Mouse (Mus musculus) forebrain, embryonic 11.5 days (tissue): ENCODE data around the gene Ptprcap. TPM values are rescaled to one million over a fixed set of nuclear protein-coding genes. Genes with fewer than 3 reads are reported as not detected.
"Not testable (repeated sequence)": the region's sequence is repeated elsewhere in the genome, so short reads cannot be mapped to it uniquely, and the experiment has no call there.

ENCODE experiments used
- ATAC-seq: fragments of 200-750 bp; cut with Nextera tagmentation; replicated peaks from 2 replicates; pipeline ENCODE4 v1.8.0; 2017; ENCODE audit warnings: moderate TSS enrichment; ENCODE audit not compliant: low FRiP score
- DNase-seq: peaks from one replicate; pipeline ENCODE4 v3.0.0-alpha.2; 2017; ENCODE audit warnings: low spot score
- H3K27ac ChIP-seq: fragments of 300-500 bp; sonication (generic); 2 replicates; pipeline ENCODE4 v1.5.1; 2014; ENCODE audit warnings: low read depth, low read length
- H3K27me3 ChIP-seq: fragments of 300-500 bp; sonication (generic); 2 replicates; pipeline ENCODE4 v1.6.1; 2014; ENCODE audit warnings: mild to moderate bottlenecking, low read length, mixed read lengths; ENCODE audit not compliant: control insufficient read depth, insufficient read depth
- H3K36me3 ChIP-seq: fragments of 300-500 bp; sonication (generic); 2 replicates; pipeline ENCODE4 v1.6.1; 2014; ENCODE audit warnings: mild to moderate bottlenecking, low read length, moderate library complexity, mixed read lengths; ENCODE audit not compliant: control insufficient read depth, insufficient read depth
- H3K4me1 ChIP-seq: fragments of 300-500 bp; sonication (generic); replicated peaks from 2 replicates; pipeline ENCODE4 v1.6.1; 2014; ENCODE audit warnings: low read length, mixed read lengths; ENCODE audit not compliant: control insufficient read depth, insufficient read depth
- H3K4me2 ChIP-seq: fragments of 300-500 bp; sonication (generic); 2 replicates; pipeline ENCODE4 v1.6.1; 2014; ENCODE audit warnings: low read depth, mild to moderate bottlenecking, low read length, moderate library complexity, mixed read lengths; ENCODE audit not compliant: severe bottlenecking
- H3K4me3 ChIP-seq: fragments of 300-500 bp; sonication (generic); 2 replicates; pipeline ENCODE4 v1.5.1; 2014; ENCODE audit warnings: low read depth, low read length
- H3K9ac ChIP-seq: fragments of 300-500 bp; sonication (generic); 2 replicates; pipeline ENCODE4 v1.6.1; 2014; ENCODE audit warnings: low read length
- H3K9me3 ChIP-seq: fragments of 300-500 bp; sonication (generic); 2 replicates; pipeline ENCODE4 v1.6.1; 2016; ENCODE audit warnings: low read length, mixed read lengths; ENCODE audit not compliant: control insufficient read depth
- WGBS: fragments of 180-500 bp; shearing (Covaris S2); extraction: QIAGEN DNeasy Blood & Tissue Kit; methylation state at CpG from one replicate; pipeline ENCODE4 v1.1.7; 2014; 5-methylcytosine and 5-hydroxymethylcytosine counted together
- polyA plus RNA-seq: library from polyadenylated mRNA; unstranded; fragments of >200 nt; fragmentation: Nextera tagmentation; extraction: Ambion mirVana; gene quantifications from 2 replicates; pipeline ENCODE4 v1.2.1, GENCODE M21; 2014

Ptprcap gene
- polyA plus RNA-seq, 1 experiment from 2014 or later: 0.96 TPM

DNA sequence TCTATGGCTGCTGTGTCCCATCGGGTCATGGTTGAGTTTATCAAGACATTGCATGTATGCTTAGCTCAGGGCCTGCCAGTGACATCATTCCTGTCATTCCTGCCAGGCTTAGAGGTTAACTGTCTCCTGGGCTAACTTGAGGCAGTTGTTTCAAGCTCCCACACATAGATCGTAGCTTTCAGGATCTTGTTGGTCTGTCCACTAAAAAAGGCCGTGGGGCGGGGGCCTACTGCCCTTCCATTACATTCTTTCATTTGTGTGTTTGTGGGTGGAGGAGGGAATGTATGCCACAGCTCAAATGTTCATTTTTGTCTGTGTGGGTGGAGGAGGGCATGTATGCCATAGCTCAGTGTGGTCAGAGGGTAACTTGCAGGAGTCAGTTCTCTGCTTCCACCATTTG lies 23.3 kb upstream of the Ptprcap start:
- Histone ChIP-seq H3K36me3 (peaks cover 3% of the 10 kb centered on the region; the same call in 1 of the 2 replicates), H3K27ac (no peak overlapping the region), H3K4me3 (no peak overlapping the region), H3K27me3 (no peaks in the 10 kb centered on the region), H3K4me2 (no peak overlapping the region), H3K9ac (no peak overlapping the region), H3K4me1 (peaks cover 8% of the 10 kb centered on the region), H3K9me3 (no peaks in the 10 kb centered on the region)
- 87% methylated on average over 4 of the region's 4 CpGs for WGBS
- no peak for DNase-seq
- ATAC-seq: no peak

DNA sequence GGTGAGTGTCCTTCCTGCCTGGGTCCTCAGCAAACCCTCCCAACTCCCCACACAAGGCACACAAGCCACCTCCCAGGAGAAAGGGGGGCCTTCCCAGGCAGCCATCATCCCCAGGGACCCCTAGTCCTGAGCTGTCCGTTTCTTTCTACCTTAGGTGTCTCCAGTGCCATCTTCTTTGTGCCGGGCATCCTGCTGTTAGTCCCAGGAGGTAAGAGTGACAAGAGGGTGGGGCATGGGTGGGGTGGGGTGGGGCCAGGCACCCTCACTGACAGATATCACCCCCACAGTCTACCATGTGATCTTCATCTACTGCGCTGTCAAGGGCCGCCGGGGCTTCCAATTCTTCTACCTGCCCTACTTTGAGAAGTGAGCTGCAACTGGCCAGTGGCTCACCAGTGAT lies 22.3 kb upstream of the Ptprcap start:
- WGBS: 89% methylated on average over 5 of the region's 5 CpGs
- Histone ChIP-seq H3K9ac (no peak overlapping the region), H3K4me1 (peaks cover 7% of the 10 kb centered on the region), H3K9me3 (no peaks in the 10 kb centered on the region), H3K4me2 (no peak overlapping the region), H3K4me3 (no peak overlapping the region), H3K27me3 (no peaks in the 10 kb centered on the region), H3K36me3 (peaks cover 3% of the 10 kb centered on the region; the same call in 1 of the 2 replicates), H3K27ac (no peak overlapping the region)
- DNase-seq (no peak), ATAC-seq (no peak)

DNA sequence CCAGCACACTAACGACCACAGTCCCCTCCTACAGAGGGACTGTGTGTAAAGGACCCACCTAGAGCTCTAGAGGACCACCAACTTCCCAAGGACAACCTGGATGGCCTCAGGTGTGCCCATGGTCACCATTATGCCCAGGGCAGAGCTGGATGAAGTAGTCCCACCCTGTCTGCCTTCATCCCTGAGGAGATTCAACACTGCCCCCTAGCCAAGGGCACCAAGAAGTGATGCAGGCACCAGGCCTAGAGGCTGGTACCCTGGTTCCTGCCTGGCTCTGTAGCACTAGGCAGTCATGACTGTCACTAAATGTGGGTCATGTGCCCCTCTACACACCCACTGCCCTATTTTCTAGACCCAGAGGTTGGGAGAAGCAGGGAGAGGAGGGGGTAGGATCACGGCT lies 21.6 kb upstream of the Ptprcap start:
- Histone ChIP-seq H3K9ac (no peak overlapping the region), H3K4me3 (no peak overlapping the region), H3K27ac (no peak overlapping the region), H3K4me2 (no peak overlapping the region), H3K27me3 (no peaks in the 10 kb centered on the region), H3K9me3 (no peaks in the 10 kb centered on the region), H3K4me1 (peaks cover 4% of the 10 kb centered on the region), H3K36me3 (peaks cover 3% of the 10 kb centered on the region; the same call in 1 of the 2 replicates)
- 86% methylated on average over 2 of the region's 2 CpGs for WGBS
- no peak for ATAC-seq
- no peak for DNase-seq

DNA sequence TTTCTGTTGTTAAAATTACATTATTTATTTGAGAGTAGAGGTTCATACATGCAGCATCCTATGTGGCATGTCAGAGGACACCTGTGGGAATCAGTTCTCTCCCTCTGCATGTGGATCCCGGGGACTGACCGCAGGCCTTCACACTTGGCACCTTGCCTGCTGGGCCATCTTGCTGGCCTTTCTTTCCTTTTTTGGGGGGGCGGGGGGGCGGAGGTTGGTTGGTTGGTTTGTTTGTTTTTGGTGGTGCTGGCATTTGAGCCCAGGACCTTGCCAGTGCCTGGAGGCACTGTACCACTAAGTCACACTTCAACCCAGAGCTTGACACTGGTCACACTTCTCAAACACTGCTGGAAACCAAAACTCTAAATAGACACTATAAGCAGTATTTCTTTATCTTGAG lies 19.1 kb upstream of the Ptprcap start:
- no peak for ATAC-seq
- H3K9ac ChIP-seq: no peak overlapping the region
- WGBS: 77% methylated on average over 4 of the region's 4 CpGs
- H3K27ac ChIP-seq: no peak overlapping the region
- H3K9me3 ChIP-seq: no peaks in the 10 kb centered on the region
- H3K4me1 ChIP-seq: no peaks in the 10 kb centered on the region
- H3K36me3 ChIP-seq: peaks cover 3% of the 10 kb centered on the region; the same call in 1 of the 2 replicates
- no peak overlapping the region for H3K4me2 ChIP-seq
- no peak overlapping the region for H3K4me3 ChIP-seq
- H3K27me3 ChIP-seq: no peaks in the 10 kb centered on the region
- DNase-seq: no peak

DNA sequence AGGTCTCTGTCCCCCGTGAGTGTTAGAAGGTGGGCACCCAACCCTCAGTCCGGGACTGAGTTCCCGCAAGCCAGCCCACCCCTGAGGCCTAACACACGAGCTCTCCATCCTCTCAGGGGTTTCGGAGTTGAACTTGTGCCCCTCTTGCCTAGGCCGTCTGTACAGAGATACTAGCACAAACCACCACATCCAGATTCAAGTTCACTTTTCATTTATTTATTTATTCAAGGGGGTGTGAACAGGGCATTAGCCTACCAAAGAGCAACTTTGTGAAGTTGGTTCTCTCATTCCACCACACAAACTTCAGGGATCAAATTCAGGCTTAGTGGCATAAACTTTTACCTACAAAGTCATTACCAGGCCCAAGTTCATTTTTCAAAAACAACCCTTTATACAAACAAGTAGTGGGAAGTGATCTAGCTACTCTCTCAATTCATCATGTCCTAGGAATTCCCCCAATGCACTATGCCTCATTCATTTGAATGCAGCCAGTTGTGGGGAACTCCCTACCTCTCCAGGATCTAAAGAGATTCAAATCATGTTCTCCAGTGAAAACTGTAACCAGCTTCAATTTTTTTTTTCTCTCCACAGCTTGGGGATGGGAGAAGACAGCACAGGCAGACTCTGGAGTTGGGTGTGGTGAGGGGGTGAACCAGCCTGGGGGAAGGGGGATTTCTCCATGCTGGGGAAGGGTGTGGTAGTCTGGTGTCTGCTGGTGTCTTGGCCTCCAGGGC lies 18.0 kb upstream of the Ptprcap start:
- not testable (repeated sequence) for H3K36me3 ChIP-seq, H3K27me3 ChIP-seq, DNase-seq, H3K9me3 ChIP-seq, H3K4me1 ChIP-seq, H3K4me2 ChIP-seq, H3K27ac ChIP-seq, H3K4me3 ChIP-seq, H3K9ac ChIP-seq, ATAC-seq
- WGBS: 88% methylated on average over 6 of the region's 6 CpGs

DNA sequence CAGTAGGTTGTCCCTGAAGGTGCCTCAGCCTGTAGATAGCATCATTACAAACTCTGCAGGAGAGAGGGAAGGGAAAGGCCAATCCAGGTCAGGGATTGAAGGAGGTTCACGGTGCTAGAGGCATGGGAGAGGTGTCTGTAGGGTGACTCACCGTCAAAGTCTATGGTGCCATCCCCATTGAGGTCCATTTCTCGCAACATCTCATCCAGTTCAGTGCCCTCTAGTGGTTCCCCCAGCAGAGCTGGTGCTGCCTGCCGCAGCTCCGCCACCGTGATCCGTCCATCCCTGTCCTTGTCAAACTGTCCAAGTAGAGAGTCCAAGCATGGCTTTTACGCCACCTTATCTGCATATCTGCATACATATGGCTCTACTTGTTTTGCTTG lies 17.4 kb upstream of the Ptprcap start:
- WGBS: 26% methylated on average over 8 of the region's 8 CpGs
- DNase-seq, H3K27me3 ChIP-seq, H3K27ac ChIP-seq, H3K9me3 ChIP-seq, H3K9ac ChIP-seq, H3K4me1 ChIP-seq, H3K4me3 ChIP-seq, H3K36me3 ChIP-seq, H3K4me2 ChIP-seq, ATAC-seq: not testable (repeated sequence)

DNA sequence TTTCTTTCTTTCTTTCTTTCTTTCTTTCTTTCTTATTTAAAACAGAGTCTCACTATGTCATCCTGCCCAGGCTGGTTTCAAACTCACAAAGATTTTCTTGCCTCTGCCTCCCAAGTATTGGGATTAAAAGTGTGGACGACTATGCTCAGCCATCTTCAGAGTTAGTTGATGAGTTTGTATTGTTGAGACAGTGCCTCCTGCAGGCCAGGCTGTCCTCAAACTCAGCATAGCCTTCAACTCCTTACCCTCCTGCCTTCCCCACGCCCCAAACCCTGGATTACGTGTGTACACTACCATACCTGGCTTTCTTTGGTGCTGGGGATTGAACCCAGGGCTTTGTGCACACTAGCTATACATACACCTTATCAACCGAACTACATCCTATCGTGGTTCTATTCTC lies 16.9 kb upstream of the Ptprcap start:
- DNase-seq: no peak
- no peak overlapping the region for H3K4me2 ChIP-seq
- 71% methylated on average over 5 of the region's 5 CpGs for WGBS
- no peaks in the 10 kb centered on the region for H3K9me3 ChIP-seq
- H3K9ac ChIP-seq: no peak overlapping the region
- no peak overlapping the region for H3K27ac ChIP-seq
- no peak overlapping the region for H3K4me3 ChIP-seq
- H3K36me3 ChIP-seq: peaks cover 3% of the 10 kb centered on the region; the same call in 1 of the 2 replicates
- H3K27me3 ChIP-seq: no peaks in the 10 kb centered on the region
- H3K4me1 ChIP-seq: no peaks in the 10 kb centered on the region
- no peak for ATAC-seq

DNA sequence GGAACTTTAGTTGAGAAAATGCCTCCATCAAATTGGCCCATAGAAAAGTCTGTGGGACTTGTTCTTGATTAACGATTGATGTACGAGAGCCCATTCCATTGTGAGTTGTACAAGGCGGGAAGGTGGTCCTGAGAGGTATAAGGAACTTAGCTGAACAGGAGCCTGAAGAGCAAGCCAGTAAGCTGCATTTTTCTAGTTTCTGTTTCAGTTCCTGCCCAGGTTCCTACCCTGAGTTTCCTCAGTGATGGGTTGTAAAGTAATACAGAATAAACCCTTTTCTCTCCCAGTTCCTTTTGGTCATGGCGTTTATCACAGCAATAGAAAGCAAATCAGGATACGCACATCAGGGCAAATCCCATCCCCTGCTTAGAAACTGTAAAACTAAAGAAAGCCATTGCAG lies 15.5 kb upstream of the Ptprcap start:
- no peaks in the 10 kb centered on the region for H3K4me1 ChIP-seq
- H3K4me2 ChIP-seq: no peak overlapping the region
- no peaks in the 10 kb centered on the region; the same call in 1 of the 2 replicates for H3K36me3 ChIP-seq
- ATAC-seq (no peak), DNase-seq (no peak)
- whole genome bisulfite sequencing: 86% methylated on average over 5 of the region's 5 CpGs
- H3K27me3 ChIP-seq: no peaks in the 10 kb centered on the region
- no peak overlapping the region for H3K9ac ChIP-seq
- H3K27ac ChIP-seq: no peak overlapping the region
- H3K4me3 ChIP-seq: no peak overlapping the region
- H3K9me3 ChIP-seq: no peaks in the 10 kb centered on the region

DNA sequence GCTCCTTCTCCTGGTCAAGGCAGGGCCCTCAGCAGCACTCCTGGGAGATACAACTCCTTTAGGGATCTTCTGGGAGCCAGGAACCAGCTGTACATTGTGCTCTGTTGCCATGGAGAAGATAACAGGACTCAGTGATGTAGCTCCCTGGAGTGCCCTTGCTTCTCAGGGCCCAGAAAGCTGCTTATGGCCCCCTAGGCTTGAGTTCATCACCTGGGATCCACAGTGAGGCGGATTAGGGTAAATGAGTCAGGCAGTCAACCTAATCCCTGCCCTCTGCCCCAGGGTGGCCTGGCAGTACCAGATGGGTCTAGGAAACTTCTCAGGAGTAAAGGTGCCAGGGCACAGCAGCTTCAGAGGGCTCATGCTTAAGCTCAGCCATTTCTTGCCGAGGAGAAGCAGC lies 14.0 kb upstream of the Ptprcap start, which contains the start of gene Gpr152:
Gene Gpr152 (plus strand): TSS at position 342 of the 400 bp plus-strand sequence.
- ATAC-seq: no peak
- no peaks in the 10 kb centered on the region for H3K4me1 ChIP-seq
- H3K4me2 ChIP-seq: no peak within 1 kb of the TSS
- no peak within 1 kb of the TSS for H3K27ac ChIP-seq
- H3K36me3 ChIP-seq: no peaks in the 10 kb centered on the region
- no peaks in the 10 kb centered on the region for H3K27me3 ChIP-seq
- DNase-seq: no peak
- WGBS: 58% methylated on average over 2 of the region's 2 CpGs
- H3K4me3 ChIP-seq: no peak within 1 kb of the TSS
- no peaks in the 10 kb centered on the region for H3K9me3 ChIP-seq
- no peak within 1 kb of the TSS for H3K9ac ChIP-seq
